Mouse (Mus musculus) heart, adult 2 months (tissue): ENCODE data around the gene Ttc28. TPM values are rescaled to one million over a fixed set of nuclear protein-coding genes. Genes with fewer than 3 reads are reported as not detected.

Source experiments
- DNase-seq, 2 experiments: peaks; one replicate each; pipeline ENCODE4 v3.0.0; 2021
- H3K27ac ChIP-seq: fragments of 200-600 bp; 2 replicates; pipeline ENCODE4 v1.8.1; 2022
- H3K27me3 ChIP-seq: fragments of 200-500 bp; 2 replicates; pipeline ENCODE4 v1.6.1; 2012; ENCODE audit warnings: mild to moderate bottlenecking, low read length, inconsistent platforms, mixed read lengths; ENCODE audit not compliant: control insufficient read depth, insufficient read depth
- H3K36me3 ChIP-seq: fragments of 200-500 bp; 2 replicates; pipeline ENCODE4 v1.6.1; 2012; ENCODE audit warnings: low read length, inconsistent platforms; ENCODE audit not compliant: control insufficient read depth, insufficient read depth
- H3K4me1 ChIP-seq: fragments of 200-500 bp; 2 replicates; pipeline ENCODE4 v1.6.1; 2011; ENCODE audit warnings: low read length; ENCODE audit not compliant: control insufficient read depth, insufficient read depth
- H3K4me3 ChIP-seq: fragments of 200-600 bp; 2 replicates; pipeline ENCODE4 v1.8.1; 2022
- H3K79me2 ChIP-seq: fragments of 200-500 bp; replicated peaks from 2 replicates; pipeline ENCODE4 v1.6.1; 2012; ENCODE audit warnings: mild to moderate bottlenecking, inconsistent platforms, low read length, moderate library complexity, mixed read lengths; ENCODE audit not compliant: control insufficient read depth, insufficient read depth
- H3K9ac ChIP-seq: fragments of 200-500 bp; 2 replicates; pipeline ENCODE4 v1.6.1; 2012; ENCODE audit warnings: low read depth, mild to moderate bottlenecking, control low read depth, inconsistent platforms, low read length, mixed read lengths
- CTCF ChIP-seq: fragments of 200-600 bp; IDR thresholded peaks from 2 replicates; pipeline ENCODE4 v1.8.1; 2022; ENCODE audit warnings: antibody characterized with exemption, mild to moderate bottlenecking, moderate library complexity
- EP300 ChIP-seq: fragments of 200-500 bp; IDR thresholded peaks from 2 replicates; pipeline ENCODE4 v1.6.1; 2011; ENCODE audit warnings: low read depth, low read length, control low read depth; ENCODE audit not compliant: insufficient read depth
- POLR2A ChIP-seq: fragments of 200-500 bp; IDR thresholded peaks from 2 replicates; pipeline ENCODE4 v1.6.1; 2011; ENCODE audit warnings: mild to moderate bottlenecking, low read depth, low read length, control low read depth; ENCODE audit not compliant: insufficient read depth
- WGBS: fragments of 180-500 bp; shearing (Covaris S2); methylation state at CpG from one replicate; pipeline ENCODE4 v1.1.7; 2018; 5-methylcytosine and 5-hydroxymethylcytosine counted together
- intact Hi-C: fragments of 180-260 bp; cut with DNase I; formaldehyde crosslinking; loops from one replicate; pipeline ENCODE4 v1.15.1; 2025
- polyA plus RNA-seq: library from polyadenylated mRNA; depleted of rRNA; stranded (reverse); fragments of >200 nt; gene quantifications from 2 replicates; pipeline ENCODE4 v1.2.3, GENCODE M21; 2012
- total RNA-seq, 2 experiments: library from RNA; stranded (reverse); gene quantifications; 2 replicates each; pipeline ENCODE4 v1.2.3; 2021

The Ttc28 gene
- total and polyA plus RNA-seq, 3 experiments, result 7.2 to 15.0 (median 12.3) TPM

DNA sequence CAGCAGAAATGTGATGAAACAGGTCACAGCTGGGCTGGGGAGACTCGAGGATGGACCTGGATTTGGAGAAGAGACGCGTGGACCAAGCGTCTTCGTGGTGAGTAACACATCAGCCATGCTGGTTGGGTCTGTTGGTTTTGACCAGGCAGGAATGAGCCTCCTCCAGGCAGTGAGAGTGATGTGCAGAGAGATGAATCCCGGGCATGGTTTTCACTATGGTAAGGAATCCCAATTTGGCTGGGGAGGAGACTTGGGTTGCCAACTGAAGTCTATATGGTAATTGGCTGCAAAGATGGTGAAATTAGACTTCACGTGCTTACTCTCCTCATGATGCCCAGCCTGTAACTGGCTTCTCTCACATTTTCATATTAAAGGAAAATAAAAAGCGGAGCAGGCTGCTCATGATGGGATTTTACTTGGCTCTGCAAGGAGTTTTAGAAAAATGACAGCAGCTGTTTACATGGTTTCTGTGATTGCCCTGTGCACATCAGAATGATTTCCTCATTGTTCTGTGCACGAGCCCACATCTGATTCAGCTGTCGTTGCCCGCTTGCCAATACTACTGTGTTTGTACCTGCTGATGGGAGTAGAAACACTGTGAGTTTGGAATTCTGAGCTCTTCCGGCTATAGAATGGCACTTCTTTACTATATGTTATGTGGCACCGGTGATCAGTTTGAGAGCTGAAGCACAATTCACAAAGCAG lies 117.4 kb downstream of the Ttc28 start:
- Histone ChIP-seq H3K27ac (no peak overlapping the region; the same call in 1 of the 2 replicates), H3K9ac (no peak overlapping the region), H3K4me3 (no peak overlapping the region), H3K36me3 (peaks cover 7% of the 10 kb centered on the region), H3K27me3 (no peaks in the 10 kb centered on the region), H3K4me1 (peaks cover 5% of the 10 kb centered on the region), H3K79me2 (peaks cover 3% of the 10 kb centered on the region)
- WGBS, result 75% methylated on average over 13 of the region's 13 CpGs
- no peak for DNase-seq
- intact Hi-C loops, result no loop called here
- TF ChIP-seq CTCF (no peak), EP300 (no peak), POLR2A (no peak)

DNA sequence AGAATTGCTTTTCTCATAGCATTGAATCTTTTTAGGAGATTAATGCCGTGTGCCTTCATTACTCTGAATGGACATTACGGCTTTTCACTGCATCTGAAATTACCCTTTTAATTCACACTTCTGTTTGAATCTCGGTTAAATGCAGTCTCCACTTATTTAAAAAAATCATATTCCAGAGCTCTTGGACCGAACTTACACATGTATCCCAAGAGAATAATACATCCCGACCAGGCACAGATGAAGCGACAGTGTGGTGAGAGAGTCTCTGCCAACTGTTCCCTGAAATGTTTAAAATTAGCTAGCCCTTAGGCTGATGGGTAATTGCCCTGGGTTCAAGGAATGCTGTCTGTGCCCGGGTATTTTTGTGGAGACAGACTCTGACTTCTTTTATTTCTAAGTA lies 118.1 kb downstream of the Ttc28 start:
- Histone ChIP-seq H3K27ac (peak overlapping the region; percentile 72), H3K4me3 (no peak overlapping the region), H3K9ac (no peak overlapping the region), H3K27me3 (no peaks in the 10 kb centered on the region), H3K79me2 (peaks cover 9% of the 10 kb centered on the region), H3K4me1 (peaks cover 5% of the 10 kb centered on the region), H3K36me3 (peaks cover 7% of the 10 kb centered on the region)
- WGBS, result 48% methylated on average over 7 of the region's 7 CpGs
- DNase-seq, result no peak
- intact Hi-C loops, result no loop called here
- no peak for TF ChIP-seq POLR2A
- no peak for TF ChIP-seq CTCF
- no peak for TF ChIP-seq EP300

DNA sequence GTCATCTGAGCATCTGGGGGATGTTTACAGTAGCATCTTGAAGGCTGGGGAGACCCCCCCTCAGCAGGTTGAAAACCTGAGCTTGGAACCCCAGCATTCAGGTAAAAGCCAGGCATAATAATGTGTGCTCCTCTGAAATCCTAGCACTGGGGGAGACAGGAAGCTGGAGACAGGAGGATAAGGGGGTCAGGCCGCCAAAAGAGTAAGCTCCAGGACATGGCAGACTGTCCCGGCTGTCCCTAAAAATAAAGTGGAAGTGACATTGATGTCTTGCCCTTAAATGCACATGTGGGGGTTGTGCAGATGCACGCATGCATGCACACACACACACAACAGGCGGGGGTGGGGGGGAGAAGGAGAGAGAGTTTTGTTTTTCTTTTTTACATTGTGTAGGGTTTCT lies 118.7 kb downstream of the Ttc28 start:
- TF ChIP-seq CTCF (no peak), POLR2A (no peak), EP300 (no peak)
- H3K9ac ChIP-seq, result no peak overlapping the region
- peaks cover 9% of the 10 kb centered on the region for H3K79me2 ChIP-seq
- no peaks in the 10 kb centered on the region for H3K27me3 ChIP-seq
- DNase-seq, result no peak
- peak overlapping the region; percentile 72 for H3K27ac ChIP-seq
- H3K36me3 ChIP-seq, result peaks cover 7% of the 10 kb centered on the region
- H3K4me1 ChIP-seq, result peaks cover 5% of the 10 kb centered on the region
- intact Hi-C loops, result no loop called here
- WGBS, result 26% methylated on average over 4 of the region's 4 CpGs
- H3K4me3 ChIP-seq, result no peak overlapping the region

DNA sequence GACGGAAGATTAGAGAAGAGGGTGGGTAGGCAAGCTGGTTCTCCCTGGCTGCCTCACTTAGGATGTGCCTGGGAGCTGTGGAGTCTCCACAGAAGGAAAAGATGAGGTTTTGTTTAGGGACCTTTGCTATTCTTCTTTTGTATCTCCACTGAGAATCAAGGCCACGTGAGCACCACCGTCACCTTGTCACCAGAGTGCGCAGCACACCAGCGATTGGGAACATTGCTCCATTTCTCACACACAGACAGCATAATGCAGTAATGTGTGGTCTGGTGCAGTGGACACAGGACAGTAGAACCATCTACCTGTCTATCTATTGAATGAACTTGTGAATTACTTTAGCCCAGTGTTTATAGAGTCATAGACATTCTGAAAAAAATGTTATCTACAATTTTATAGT lies 121.3 kb downstream of the Ttc28 start:
- TF ChIP-seq CTCF, result no peak
- no peak for TF ChIP-seq POLR2A
- no peak for TF ChIP-seq EP300
- peaks cover 5% of the 10 kb centered on the region for H3K4me1 ChIP-seq
- peaks cover 7% of the 10 kb centered on the region for H3K36me3 ChIP-seq
- no peak overlapping the region for H3K9ac ChIP-seq
- intact Hi-C loops, result no loop called here
- H3K27me3 ChIP-seq, result no peaks in the 10 kb centered on the region
- 76% methylated on average over 5 of the region's 5 CpGs for WGBS
- no peak overlapping the region for H3K4me3 ChIP-seq
- DNase-seq, result no peak
- no peak overlapping the region for H3K27ac ChIP-seq
- peaks cover 11% of the 10 kb centered on the region; the same call in 1 of the 2 replicates for H3K79me2 ChIP-seq

DNA sequence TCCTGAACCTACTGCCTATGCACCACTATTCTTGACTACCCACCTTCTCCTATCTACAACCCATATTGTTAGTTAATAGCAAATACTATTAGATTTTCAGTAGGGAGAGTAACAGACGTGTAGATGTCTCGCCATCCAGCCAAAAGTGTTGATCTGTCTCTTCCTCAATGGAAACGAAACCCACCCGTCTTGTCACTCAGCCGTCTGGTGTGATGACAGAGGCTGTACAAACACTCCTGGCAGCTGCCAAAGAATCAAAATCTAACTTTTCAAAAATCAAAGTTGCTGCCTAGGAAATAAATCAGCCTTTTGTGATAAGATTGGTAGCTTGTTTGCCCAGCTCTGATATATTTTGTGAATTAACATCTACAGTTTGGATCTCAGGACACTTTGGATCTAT lies 123.6 kb downstream of the Ttc28 start:
- WGBS, result 88% methylated on average over 5 of the region's 5 CpGs
- Histone ChIP-seq H3K36me3 (peaks cover 7% of the 10 kb centered on the region), H3K9ac (no peak overlapping the region), H3K4me1 (peaks cover 6% of the 10 kb centered on the region), H3K4me3 (no peak overlapping the region), H3K27ac (no peak overlapping the region), H3K27me3 (no peaks in the 10 kb centered on the region), H3K79me2 (peaks cover 11% of the 10 kb centered on the region)
- intact Hi-C loops, result no loop called here
- TF ChIP-seq POLR2A (no peak), CTCF (no peak)
- DNase-seq, result no peak

DNA sequence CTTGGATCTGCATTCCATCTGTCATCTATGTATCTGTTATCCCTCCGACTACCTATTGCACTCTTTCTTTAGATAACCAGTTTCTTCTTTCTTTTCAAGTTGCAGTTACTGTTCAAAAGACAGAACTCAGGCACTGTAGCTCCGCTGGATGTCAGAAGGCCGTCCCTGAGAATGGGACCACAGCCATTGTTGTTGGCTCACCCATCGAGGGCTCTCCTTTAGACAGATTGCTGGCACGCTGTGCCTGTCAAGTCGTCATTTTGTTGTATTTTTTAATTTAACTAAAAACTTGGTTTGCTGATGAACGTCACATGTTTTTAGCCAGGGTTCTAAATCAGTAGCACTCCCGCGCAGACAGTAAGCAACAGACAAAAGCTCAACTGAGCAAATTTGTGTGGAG lies 124.1 kb downstream of the Ttc28 start:
- no peak for DNase-seq
- H3K4me3 ChIP-seq, result no peak overlapping the region
- no peak overlapping the region for H3K27ac ChIP-seq
- H3K27me3 ChIP-seq, result no peaks in the 10 kb centered on the region
- 80% methylated on average over 9 of the region's 9 CpGs for WGBS
- TF ChIP-seq EP300 (no peak), CTCF (no peak), POLR2A (no peak)
- intact Hi-C loops, result no loop called here
- H3K36me3 ChIP-seq, result peaks cover 7% of the 10 kb centered on the region
- H3K79me2 ChIP-seq, result peaks cover 11% of the 10 kb centered on the region
- H3K9ac ChIP-seq, result no peak overlapping the region
- peaks cover 5% of the 10 kb centered on the region for H3K4me1 ChIP-seq
